Mouse (Mus musculus) midbrain, embryonic 12.5 days (tissue): ENCODE data around the gene Evi2b. TPM values are rescaled to one million over a fixed set of nuclear protein-coding genes. Genes with fewer than 3 reads are reported as not detected.
A peak's percentile ranks its signal among the peaks of the same experiment; 100 is the strongest.

Source experiments
- ATAC-seq: fragments of 200-750 bp; cut with Nextera tagmentation; 2 replicates; pipeline ENCODE4 v1.8.0; 2017; ENCODE audit warnings: low read depth, moderate TSS enrichment, moderate library complexity; ENCODE audit not compliant: low FRiP score
- H3K27ac ChIP-seq: fragments of 300-500 bp; sonication (generic); replicated peaks from 2 replicates; pipeline ENCODE4 v1.5.1; 2016; ENCODE audit warnings: mild to moderate bottlenecking
- H3K27me3 ChIP-seq: fragments of 300-500 bp; sonication (generic); 2 replicates; pipeline ENCODE4 v1.6.1; 2016; ENCODE audit warnings: mild to moderate bottlenecking
- H3K36me3 ChIP-seq: fragments of 300-500 bp; sonication (generic); 2 replicates; pipeline ENCODE4 v1.6.1; 2016
- H3K4me1 ChIP-seq: fragments of 300-500 bp; sonication (generic); 2 replicates; pipeline ENCODE4 v1.6.1; 2016
- H3K4me2 ChIP-seq: fragments of 300-500 bp; sonication (generic); replicated peaks from 2 replicates; pipeline ENCODE4 v1.6.1; 2016; ENCODE audit warnings: mild to moderate bottlenecking, moderate library complexity
- H3K4me3 ChIP-seq: fragments of 300-500 bp; sonication (generic); 2 replicates; pipeline ENCODE4 v1.5.1; 2016; ENCODE audit warnings: mild to moderate bottlenecking
- H3K9ac ChIP-seq: fragments of 300-500 bp; sonication (generic); replicated peaks from 2 replicates; pipeline ENCODE4 v1.6.1; 2016; ENCODE audit warnings: mild to moderate bottlenecking, moderate library complexity
- H3K9me3 ChIP-seq: fragments of 300-500 bp; sonication (generic); 2 replicates; pipeline ENCODE4 v1.6.1; 2016; ENCODE audit warnings: mild to moderate bottlenecking
- WGBS: fragments of 180-500 bp; shearing (Covaris S2); methylation state at CpG from one replicate; pipeline ENCODE4 v1.1.7; 2016; 5-methylcytosine and 5-hydroxymethylcytosine counted together
- polyA plus RNA-seq: library from polyadenylated mRNA; unstranded; fragments of >200 nt; fragmentation: Nextera tagmentation; extraction: Ambion mirVana; gene quantifications from 2 replicates; pipeline ENCODE4 v1.2.1, GENCODE M21; 2016

Evi2b gene
- polyA plus RNA-seq: 0.14 TPM in 1 of 2 replicates, not detected in the other

- Histone ChIP-seq H3K9me3 (no peaks in the 10 kb centered on the region), H3K27me3 (no peaks in the 10 kb centered on the region), H3K4me3 (no peak within 1 kb of the TSS), H3K4me1 (no peaks in the 10 kb centered on the region), H3K9ac (no peak within 1 kb of the TSS), H3K27ac (no peak within 1 kb of the TSS), H3K4me2 (no peak within 1 kb of the TSS), H3K36me3 (0 out of 2 replicates have a peak, but pooled peaks cover 18% of the 10 kb centered on the region)
- ATAC-seq: no peak
- WGBS: 88% methylated on average over 10 of the region's 10 CpGs
Observed at GRCm38 (mm10) chr11:79523560-79524309, at the start of gene Evi2b. TSS of gene Evi2b (minus strand) at chr11:79523762.

- H3K4me2 ChIP-seq: no peak overlapping the region
- no peak overlapping the region for H3K9ac ChIP-seq
- H3K27me3 ChIP-seq: no peaks in the 10 kb centered on the region
- no peak for ATAC-seq
- H3K36me3 ChIP-seq: peaks cover 88% of the 10 kb centered on the region
- no peaks in the 10 kb centered on the region for H3K9me3 ChIP-seq
- 95% methylated on average over 2 of the region's 2 CpGs for WGBS
- H3K27ac ChIP-seq: no peak overlapping the region
- no peaks in the 10 kb centered on the region for H3K4me1 ChIP-seq
- no peak overlapping the region for H3K4me3 ChIP-seq
Observed at GRCm38 (mm10) chr11:79570319-79570718, 46.8 kb upstream of the Evi2b start.

GRCm38 (mm10) chr11:79568197-79568911 is 44.8 kb upstream of the Evi2b start:
- no peaks in the 10 kb centered on the region for H3K27me3 ChIP-seq
- H3K27ac ChIP-seq: no peak overlapping the region
- H3K9ac ChIP-seq: no peak overlapping the region
- H3K4me2 ChIP-seq: no peak overlapping the region
- H3K4me1 ChIP-seq: no peaks in the 10 kb centered on the region
- WGBS: 93% methylated on average over 11 of the region's 11 CpGs
- no peak for ATAC-seq
- H3K36me3 ChIP-seq: peaks cover 84% of the 10 kb centered on the region
- no peaks in the 10 kb centered on the region for H3K9me3 ChIP-seq
- H3K4me3 ChIP-seq: no peak overlapping the region

GRCm38 (mm10) chr11:79566947-79567346 is 43.4 kb upstream of the Evi2b start:
- H3K4me1 ChIP-seq: no peaks in the 10 kb centered on the region
- peaks cover 89% of the 10 kb centered on the region for H3K36me3 ChIP-seq
- H3K4me3 ChIP-seq: no peak overlapping the region
- ATAC-seq: no peak
- WGBS: 61% methylated on average over 1 of the region's 1 CpGs
- no peaks in the 10 kb centered on the region for H3K9me3 ChIP-seq
- H3K9ac ChIP-seq: no peak overlapping the region
- no peak overlapping the region for H3K4me2 ChIP-seq
- no peaks in the 10 kb centered on the region for H3K27me3 ChIP-seq
- no peak overlapping the region for H3K27ac ChIP-seq

GRCm38 (mm10) chr11:79563493-79563892 is 39.9 kb upstream of the Evi2b start:
- H3K27ac ChIP-seq: no peak overlapping the region
- no peak overlapping the region for H3K4me2 ChIP-seq
- no peak overlapping the region for H3K9ac ChIP-seq
- no peaks in the 10 kb centered on the region for H3K9me3 ChIP-seq
- H3K4me1 ChIP-seq: no peaks in the 10 kb centered on the region
- 89% methylated on average over 7 of the region's 7 CpGs for WGBS
- no peaks in the 10 kb centered on the region for H3K27me3 ChIP-seq
- peaks cover 89% of the 10 kb centered on the region for H3K36me3 ChIP-seq
- no peak for ATAC-seq
- no peak overlapping the region for H3K4me3 ChIP-seq

GRCm38 (mm10) chr11:79560536-79560935 is 37.0 kb upstream of the Evi2b start:
- no peaks in the 10 kb centered on the region for H3K27me3 ChIP-seq
- H3K27ac ChIP-seq: no peak overlapping the region
- no peak overlapping the region for H3K4me3 ChIP-seq
- H3K9ac ChIP-seq: no peak overlapping the region
- no peaks in the 10 kb centered on the region for H3K9me3 ChIP-seq
- H3K36me3 ChIP-seq: peaks cover 82% of the 10 kb centered on the region
- WGBS: 91% methylated on average over 4 of the region's 4 CpGs
- no peak for ATAC-seq
- H3K4me2 ChIP-seq: no peak overlapping the region
- H3K4me1 ChIP-seq: no peaks in the 10 kb centered on the region

- no peak for ATAC-seq
- Histone ChIP-seq H3K9ac (no peak overlapping the region), H3K4me3 (no peak overlapping the region), H3K36me3 (peaks cover 80% of the 10 kb centered on the region), H3K27ac (no peak overlapping the region), H3K9me3 (no peaks in the 10 kb centered on the region), H3K27me3 (no peaks in the 10 kb centered on the region), H3K4me1 (no peaks in the 10 kb centered on the region), H3K4me2 (no peak overlapping the region)
- 78% methylated on average over 1 of the region's 1 CpGs for WGBS
Observed at GRCm38 (mm10) chr11:79552622-79553021, 29.1 kb upstream of the Evi2b start.

- Histone ChIP-seq H3K4me3 (no peak overlapping the region), H3K27ac (no peak overlapping the region), H3K36me3 (peaks cover 31% of the 10 kb centered on the region; the same call in 1 of the 2 replicates), H3K4me2 (no peak overlapping the region), H3K27me3 (no peaks in the 10 kb centered on the region), H3K9me3 (no peaks in the 10 kb centered on the region), H3K9ac (no peak overlapping the region), H3K4me1 (peaks cover 8% of the 10 kb centered on the region; the same call in 1 of the 2 replicates)
- WGBS: 93% methylated on average over 3 of the region's 3 CpGs
- no peak for ATAC-seq
Observed at GRCm38 (mm10) chr11:79536293-79536692, 12.7 kb upstream of the Evi2b start.

GRCm38 (mm10) chr11:79535554-79535953 is 12.0 kb upstream of the Evi2b start:
- Histone ChIP-seq H3K27me3 (no peaks in the 10 kb centered on the region), H3K9me3 (no peaks in the 10 kb centered on the region), H3K36me3 (peaks cover 26% of the 10 kb centered on the region; the same call in 1 of the 2 replicates), H3K9ac (no peak overlapping the region), H3K4me2 (no peak overlapping the region), H3K4me1 (peaks cover 8% of the 10 kb centered on the region; the same call in 1 of the 2 replicates), H3K27ac (no peak overlapping the region), H3K4me3 (no peak overlapping the region)
- no peak for ATAC-seq
- 91% methylated on average over 4 of the region's 4 CpGs for WGBS

- H3K4me1 ChIP-seq: peaks cover 8% of the 10 kb centered on the region; the same call in 1 of the 2 replicates
- WGBS: 85% methylated on average over 8 of the region's 8 CpGs
- no peaks in the 10 kb centered on the region for H3K9me3 ChIP-seq
- no peak overlapping the region for H3K9ac ChIP-seq
- H3K27ac ChIP-seq: peak overlapping the region; percentile 56; the same call in 1 of the 2 replicates
- no peak overlapping the region for H3K4me2 ChIP-seq
- peaks cover 18% of the 10 kb centered on the region; the same call in 1 of the 2 replicates for H3K36me3 ChIP-seq
- ATAC-seq: no peak
- H3K27me3 ChIP-seq: no peaks in the 10 kb centered on the region
- H3K4me3 ChIP-seq: no peak overlapping the region
Observed at GRCm38 (mm10) chr11:79533950-79534690, 10.6 kb upstream of the Evi2b start.

- Histone ChIP-seq H3K4me2 (no peak overlapping the region), H3K36me3 (peaks cover 20% of the 10 kb centered on the region; the same call in 1 of the 2 replicates), H3K4me1 (peaks cover 8% of the 10 kb centered on the region; the same call in 1 of the 2 replicates), H3K9me3 (no peaks in the 10 kb centered on the region), H3K9ac (no peak overlapping the region), H3K4me3 (no peak overlapping the region), H3K27me3 (no peaks in the 10 kb centered on the region), H3K27ac (no peak overlapping the region)
- 87% methylated on average over 6 of the region's 6 CpGs for WGBS
- no peak for ATAC-seq
Observed at GRCm38 (mm10) chr11:79533311-79533710, 9.7 kb upstream of the Evi2b start.
